ENCODE assay signal across 24 mouse cellular contexts in genomic region chr2:104477398-104478015, GRCm38 (mm10). TPM values are rescaled to one million over a fixed set of nuclear protein-coding genes. Genes with fewer than 3 reads are reported as not detected.
A peak's percentile ranks its signal among the peaks of the same experiment; 100 is the strongest.
DNase-seq lines count a peak whose midpoint lies in the region; ATAC-seq and TF ChIP-seq lines count a peak whose summit lies in the region.
"Had no signal": no experiment of that assay in that cellular context is flagged by ENCODE, and none has a peak within 500 bp of the region (broad histone marks: within the 10 kb centered on the region; RNA-seq: fewer than 3 reads in every experiment).

No protein-coding gene starts in this region.

- H3K27ac ChIP-seq in heart, embryonic 12.5 days (ENCODE audit: poor library complexity, severe bottlenecking) = peak overlapping the region; percentile 18; the same call in 1 of the 2 replicates
- H3K27ac ChIP-seq in midbrain, embryonic 11.5 days (ENCODE audit: low read depth, low read length) = no peak overlapping the region
- H3K27ac ChIP-seq in midbrain, embryonic 10.5 days (replicated peaks) = no peak overlapping the region
- H3K27ac ChIP-seq in liver, postnatal 0 days (ENCODE audit: low read depth) = peak overlapping the region; percentile 69; the same call in 1 of the 2 replicates
- H3K27ac ChIP-seq: embryonic facial prominence, embryonic 10.5 days; embryonic facial prominence, embryonic 13.5 days; forebrain, embryonic 12.5 days; forebrain, embryonic 15.5 days; hindbrain, embryonic 10.5 days; hindbrain, embryonic 13.5 days had no signal

- no peak overlapping the region for H3K4me3 ChIP-seq in heart, embryonic 12.5 days
- H3K4me3 ChIP-seq in midbrain, embryonic 11.5 days (ENCODE audit: low read depth, low read length) = no peak overlapping the region
- no peak overlapping the region for H3K4me3 ChIP-seq in midbrain, embryonic 10.5 days
- no peak overlapping the region for H3K4me3 ChIP-seq in liver, postnatal 0 days (ENCODE audit: low read depth, low read length)
- H3K4me3 ChIP-seq: embryonic facial prominence, embryonic 10.5 days; embryonic facial prominence, embryonic 13.5 days; erythroblast, embryonic 14.5 days; forebrain, embryonic 12.5 days; forebrain, embryonic 15.5 days; hindbrain, embryonic 10.5 days; hindbrain, embryonic 13.5 days had no signal

- H3K9ac ChIP-seq in heart, embryonic 12.5 days = no peak overlapping the region
- H3K9ac ChIP-seq in midbrain, embryonic 11.5 days (ENCODE audit: low read length) = no peak overlapping the region
- 0 out of 2 replicates have a peak overlapping the region, but pooled peaks have one; percentile 32 for H3K9ac ChIP-seq in liver, postnatal 0 days (replicated peaks)
- H3K9ac ChIP-seq: embryonic facial prominence, embryonic 13.5 days; forebrain, embryonic 12.5 days; forebrain, embryonic 15.5 days; hindbrain, embryonic 13.5 days had no signal

- H3K9me3 ChIP-seq in heart, embryonic 12.5 days (replicated peaks) = no peaks in the 10 kb centered on the region
- no peaks in the 10 kb centered on the region for H3K9me3 ChIP-seq in midbrain, embryonic 11.5 days (ENCODE audit: control insufficient read depth, low read length)
- H3K9me3 ChIP-seq in midbrain, embryonic 10.5 days (replicated peaks) = no peaks in the 10 kb centered on the region
- no peaks in the 10 kb centered on the region for H3K9me3 ChIP-seq in liver, postnatal 0 days (ENCODE audit: low read length)
- H3K9me3 ChIP-seq: embryonic facial prominence, embryonic 10.5 days; embryonic facial prominence, embryonic 13.5 days; forebrain, embryonic 12.5 days; forebrain, embryonic 15.5 days; hindbrain, embryonic 10.5 days; hindbrain, embryonic 13.5 days had no signal

- H3K27me3 ChIP-seq in heart, embryonic 12.5 days (replicated peaks) = no peaks in the 10 kb centered on the region
- no peaks in the 10 kb centered on the region for H3K27me3 ChIP-seq in midbrain, embryonic 11.5 days (ENCODE audit: control insufficient read depth, insufficient read depth, low read length)
- H3K27me3 ChIP-seq in midbrain, embryonic 10.5 days (ENCODE audit: low read depth, poor library complexity, severe bottlenecking) = no peaks in the 10 kb centered on the region
- no peaks in the 10 kb centered on the region for H3K27me3 ChIP-seq in liver, postnatal 0 days (ENCODE audit: insufficient read depth, low read length)
- H3K27me3 ChIP-seq: embryonic facial prominence, embryonic 13.5 days; forebrain, embryonic 12.5 days; forebrain, embryonic 15.5 days; hindbrain, embryonic 13.5 days had no signal

- no peak for ATAC-seq in heart, embryonic 12.5 days (ENCODE audit: insufficient number of reproducible peaks, low FRiP score)
- ATAC-seq in midbrain, embryonic 11.5 days (ENCODE audit: low FRiP score) = no peak
- ATAC-seq in liver, postnatal 0 days = peak; percentile 85
- ATAC-seq: activated CD4-positive, CD25-positive, alpha-beta regulatory T cell, adult 4 months; CD4-positive, CD25-positive, alpha-beta regulatory T cell, adult 4 months; forebrain, embryonic 15.5 days; hindbrain, embryonic 16.5 days had no signal

- no peak for TF ChIP-seq EP300 in liver, postnatal 0 days (IDR thresholded peaks at IDR 0.05; ENCODE audit: low read depth)

- no peak for TF ChIP-seq CTCF in liver, postnatal 0 days (IDR thresholded peaks at IDR 0.05; ENCODE audit: low read depth)

- no peaks in the 10 kb centered on the region for H3K36me3 ChIP-seq in heart, embryonic 12.5 days
- H3K36me3 ChIP-seq in midbrain, embryonic 11.5 days (ENCODE audit: control insufficient read depth, insufficient read depth, low read length) = no peaks in the 10 kb centered on the region
- H3K36me3 ChIP-seq in midbrain, embryonic 10.5 days = no peaks in the 10 kb centered on the region
- no peaks in the 10 kb centered on the region for H3K36me3 ChIP-seq in liver, postnatal 0 days (replicated peaks; ENCODE audit: insufficient read depth, low read length)
- H3K36me3 ChIP-seq: embryonic facial prominence, embryonic 13.5 days; forebrain, embryonic 12.5 days; forebrain, embryonic 15.5 days; hindbrain, embryonic 10.5 days; hindbrain, embryonic 13.5 days had no signal

- H3K4me1 ChIP-seq in heart, embryonic 12.5 days (replicated peaks) = peaks cover 15% of the 10 kb centered on the region
- H3K4me1 ChIP-seq in midbrain, embryonic 11.5 days (ENCODE audit: control insufficient read depth, insufficient read depth, low read length) = no peaks in the 10 kb centered on the region
- no peaks in the 10 kb centered on the region for H3K4me1 ChIP-seq in midbrain, embryonic 10.5 days
- H3K4me1 ChIP-seq in liver, postnatal 0 days (ENCODE audit: insufficient read depth) = peaks cover 17% of the 10 kb centered on the region
- H3K4me1 ChIP-seq: embryonic facial prominence, embryonic 10.5 days; embryonic facial prominence, embryonic 13.5 days; forebrain, embryonic 12.5 days; forebrain, embryonic 15.5 days; hindbrain, embryonic 13.5 days had no signal

- DNase-seq in heart, adult 9 months (ENCODE audit: low spot score in 2 of 2) = no peak
- peak; percentile 72 for DNase-seq in midbrain, embryonic 11.5 days (ENCODE audit: low spot score, missing footprints)
- no peak for DNase-seq in midbrain, embryonic 10.5 days (ENCODE audit: low spot score)
- DNase-seq in liver, postnatal 0 days = no peak
- DNase-seq in Muller cell, postnatal 12 days (ENCODE audit: inconsistent ontology term) = no peak
- DNase-seq: adrenal gland, adult 8-10 months; adrenal gland, postnatal 25 days; cerebellum, adult 11-12 months; cerebellum, adult 8-10 months; cerebellum, postnatal 10 days; cerebellum, postnatal 36 days; embryo, embryonic 11 days; gastrocnemius, postnatal 25 days had no signal

- H3K4me2 ChIP-seq in heart, embryonic 12.5 days = no peak overlapping the region
- no peak overlapping the region for H3K4me2 ChIP-seq in midbrain, embryonic 11.5 days
- H3K4me2 ChIP-seq in liver, postnatal 0 days (ENCODE audit: low read depth, low read length) = peak overlapping the region; percentile 53
- H3K4me2 ChIP-seq: embryonic facial prominence, embryonic 13.5 days; forebrain, embryonic 12.5 days; forebrain, embryonic 15.5 days; hindbrain, embryonic 13.5 days had no signal

- WGBS in heart, embryonic 12.5 days = 65% methylated on average over 2 of the region's 2 CpGs
- WGBS in midbrain, embryonic 11.5 days = 83% methylated on average over 2 of the region's 2 CpGs
- WGBS in midbrain, embryonic 10.5 days = 80% methylated on average over 2 of the region's 2 CpGs
- WGBS in liver, postnatal 0 days (ENCODE audit: insufficient replicate concordance) = 68% methylated on average over 2 of the region's 2 CpGs

RNA-seq across cellular contexts. Expression of gene Hipk3, which starts 16.7 kb away (rescaled TPM):
- polyA plus RNA-seq in heart, embryonic 12.5 days (2016; fragmentation: Nextera tagmentation; extraction: Ambion mirVana) = 71.4 and 78.0 TPM in 2 replicates
- 10.7 and 11.3 TPM in 2 replicates for polyA plus RNA-seq in midbrain, embryonic 11.5 days (2014; fragmentation: Nextera tagmentation; extraction: Ambion mirVana)
- 6.2 and 6.3 TPM in 2 replicates for polyA plus RNA-seq in midbrain, embryonic 10.5 days (2016; fragmentation: Nextera tagmentation; extraction: Ambion mirVana)
- 6.0 and 6.3 TPM in 2 replicates for polyA plus RNA-seq in liver, postnatal 0 days (2015; fragmentation: Nextera tagmentation; extraction: Ambion mirVana)

Comparison
In these comparisons a context has a peak if more than half of its experiments do, and no peak if none do; other contexts are left out.
1. H3K27ac ChIP-seq: peak in heart, embryonic 12.5 days (single experiment) and liver, postnatal 0 days (single experiment); none in midbrain, embryonic 11.5 days (single experiment) and midbrain, embryonic 10.5 days (single experiment).